ENCODE assay signal across 8 mouse cellular contexts in the genomic region with DNA sequence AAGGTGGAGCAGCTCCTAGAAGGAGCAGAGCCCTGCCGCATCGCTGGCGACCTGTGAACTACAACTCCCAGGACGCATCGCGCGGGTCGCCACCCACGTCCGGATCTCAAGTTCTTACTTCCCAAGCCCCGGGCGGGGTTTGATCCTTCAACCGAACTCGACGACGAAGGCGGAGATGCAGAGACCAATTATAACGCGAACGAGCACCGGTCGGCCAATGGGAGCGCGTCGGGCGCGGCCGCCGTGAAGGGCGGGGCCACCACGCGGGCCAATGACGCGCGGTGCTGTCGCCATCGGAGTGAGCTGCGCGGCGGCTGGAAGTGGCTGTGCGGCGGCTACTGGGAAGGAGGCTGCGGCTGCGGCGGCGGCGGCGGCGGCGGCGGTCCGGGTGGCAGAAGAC. TPM values are rescaled to one million over a fixed set of nuclear protein-coding genes. Genes with fewer than 3 reads are reported as not detected.
DNase-seq lines count a peak whose midpoint lies in the region; ATAC-seq lines count a peak whose summit lies in the region.

Gene Dda1, plus strand, starts transcription at position 284 of the 400 bp plus-strand sequence.

- peak within 1 kb of the TSS; percentile 92 for H3K4me2 ChIP-seq in forebrain, embryonic 14.5 days (ENCODE audit: low read length)
- peak within 1 kb of the TSS; percentile 89 for H3K4me2 ChIP-seq in neural tube, embryonic 15.5 days

- peak within 1 kb of the TSS; percentile 80; the same call in 1 of the 2 replicates for H3K27ac ChIP-seq in forebrain, embryonic 14.5 days (ENCODE audit: low read depth, low read length)
- peak within 1 kb of the TSS; percentile 90 for H3K27ac ChIP-seq in neural tube, embryonic 15.5 days (replicated peaks)

- no peaks in the 10 kb centered on the region for H3K9me3 ChIP-seq in forebrain, embryonic 14.5 days (replicated peaks; ENCODE audit: control insufficient read depth, low read length)
- no peaks in the 10 kb centered on the region for H3K9me3 ChIP-seq in neural tube, embryonic 15.5 days (replicated peaks)

- peaks cover 16% of the 10 kb centered on the region for H3K4me1 ChIP-seq in forebrain, embryonic 14.5 days (ENCODE audit: control insufficient read depth, insufficient read depth, low read length)
- peaks cover 38% of the 10 kb centered on the region for H3K4me1 ChIP-seq in neural tube, embryonic 15.5 days

- no peaks in the 10 kb centered on the region for H3K27me3 ChIP-seq in forebrain, embryonic 14.5 days (replicated peaks; ENCODE audit: control insufficient read depth, insufficient read depth, low read length)
- no peaks in the 10 kb centered on the region for H3K27me3 ChIP-seq in neural tube, embryonic 15.5 days (replicated peaks)

- WGBS in forebrain, embryonic 14.5 days, result 0% methylated on average over 52 of the region's 52 CpGs
- WGBS in neural tube, embryonic 15.5 days, result under 1% methylated on average over 45 of the region's 52 CpGs

- intact Hi-C loops in heart, postnatal 14 days (cut with DNase I), result no loop called here

- peak; percentile 91 for ATAC-seq in forebrain, embryonic 14.5 days
- ATAC-seq in neural tube, embryonic 15.5 days (ENCODE audit: low FRiP score), result peak; percentile 90

- peaks cover 33% of the 10 kb centered on the region for H3K36me3 ChIP-seq in forebrain, embryonic 14.5 days (ENCODE audit: control insufficient read depth, insufficient read depth, low read length)
- peaks cover 31% of the 10 kb centered on the region for H3K36me3 ChIP-seq in neural tube, embryonic 15.5 days

- peak within 1 kb of the TSS; percentile 77 for H3K9ac ChIP-seq in forebrain, embryonic 14.5 days (ENCODE audit: low read length)
- H3K9ac ChIP-seq in neural tube, embryonic 15.5 days (replicated peaks), result peak within 1 kb of the TSS; percentile 72

- peak; percentile 100 for DNase-seq in ES-CJ7 (ENCODE audit: low read depth, low spot score)
- DNase-seq in cerebellum, adult 11 months, result peak; percentile 97
- peak; percentile 100 for DNase-seq in forebrain, embryonic 14.5 days (ENCODE audit: low spot score)
- DNase-seq in heart, postnatal 14 days, result peak; percentile 96
- DNase-seq in layer of hippocampus, adult 11-12 months (ENCODE audit: low spot score), result peak; percentile 99
- peak; percentile 99 for DNase-seq in lung, adult 18-20 months
- DNase-seq in testis, postnatal 14 days (ENCODE audit: low spot score), result peak; percentile 98

- peak within 1 kb of the TSS; percentile 74 for H3K4me3 ChIP-seq in forebrain, embryonic 14.5 days (ENCODE audit: low read depth, low read length)
- H3K4me3 ChIP-seq in neural tube, embryonic 15.5 days (replicated peaks), result peak within 1 kb of the TSS; percentile 83

RNA-seq across cellular contexts. Expression of gene Dda1, which starts in this region (rescaled TPM):
- polyA plus RNA-seq in forebrain, embryonic 14.5 days (2014; fragmentation: Nextera tagmentation; extraction: Ambion mirVana), result 207 and 225 TPM in 2 replicates
- 10 to 100 TPM; 33.5 to 36.4 TPM for total RNA-seq in heart, postnatal 14 days (2021)
- 223 and 252 TPM in 2 replicates for polyA plus RNA-seq in neural tube, embryonic 15.5 days (2015; fragmentation: Nextera tagmentation; extraction: Ambion mirVana)

Comparison
In these comparisons a context has a peak if more than half of its experiments do, and no peak if none do; other contexts are left out.
1. Peak in every context shown above with its lines: DNase-seq, ATAC-seq, H3K4me3 ChIP-seq and H3K27ac ChIP-seq.